Mouse (Mus musculus) hindlimb bud, embryonic 11.5 days (tissue): ENCODE measurements around the gene Igsf21.
A peak's percentile ranks its signal among the peaks of the same experiment; 100 is the strongest.

Experiments used
- DNase-seq: peaks from one replicate; pipeline ENCODE4 v3.0.0-alpha.2; 2012; ENCODE audit warnings: low read depth, low spot score; ENCODE audit errors: extremely low spot score

The Igsf21 gene

DNA sequence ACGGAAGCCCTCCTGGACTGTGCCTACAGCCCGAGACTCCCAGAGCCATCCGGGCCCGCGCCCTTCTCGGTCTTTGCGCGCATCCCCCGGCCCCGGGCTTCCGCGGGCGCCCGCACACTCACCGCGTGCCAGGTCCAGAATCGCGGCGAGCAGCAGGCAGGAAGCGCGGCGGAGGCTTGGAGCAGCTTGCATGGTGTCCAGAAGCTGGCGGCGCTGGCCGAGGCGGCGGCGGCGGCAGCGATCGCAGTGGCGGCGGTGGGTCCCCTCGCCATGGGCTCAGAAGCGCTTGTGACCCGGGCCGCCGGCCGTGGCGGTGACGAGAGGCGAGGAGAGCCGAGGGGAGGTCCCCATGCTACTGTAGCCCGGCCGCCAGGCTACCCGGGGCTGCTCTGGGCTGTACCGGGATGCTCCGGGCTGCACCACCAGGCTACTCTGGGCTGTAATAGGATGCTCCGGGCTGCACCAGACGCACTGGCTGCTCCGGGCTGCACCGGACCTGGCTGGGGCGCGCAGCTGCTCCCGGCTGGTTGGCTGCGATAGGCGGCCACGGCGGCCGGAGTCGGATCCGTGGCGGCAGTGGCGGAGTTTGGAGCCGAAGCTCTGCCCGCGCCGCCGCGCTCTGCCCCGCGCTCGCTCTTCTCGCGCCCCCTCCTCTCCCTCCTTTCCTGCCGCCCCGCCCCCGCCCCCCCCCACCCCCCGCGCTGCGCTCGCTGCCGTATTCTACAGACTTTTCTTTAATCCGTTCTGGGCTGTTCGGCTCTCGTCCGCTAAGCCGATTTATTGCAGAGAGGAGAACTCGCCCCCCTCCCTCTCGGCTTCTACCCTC is at the start of gene Igsf21:
Gene Igsf21 (minus strand): TSS at position 605 of the 826 bp plus-strand sequence.
- DNase-seq: no peak

DNA sequence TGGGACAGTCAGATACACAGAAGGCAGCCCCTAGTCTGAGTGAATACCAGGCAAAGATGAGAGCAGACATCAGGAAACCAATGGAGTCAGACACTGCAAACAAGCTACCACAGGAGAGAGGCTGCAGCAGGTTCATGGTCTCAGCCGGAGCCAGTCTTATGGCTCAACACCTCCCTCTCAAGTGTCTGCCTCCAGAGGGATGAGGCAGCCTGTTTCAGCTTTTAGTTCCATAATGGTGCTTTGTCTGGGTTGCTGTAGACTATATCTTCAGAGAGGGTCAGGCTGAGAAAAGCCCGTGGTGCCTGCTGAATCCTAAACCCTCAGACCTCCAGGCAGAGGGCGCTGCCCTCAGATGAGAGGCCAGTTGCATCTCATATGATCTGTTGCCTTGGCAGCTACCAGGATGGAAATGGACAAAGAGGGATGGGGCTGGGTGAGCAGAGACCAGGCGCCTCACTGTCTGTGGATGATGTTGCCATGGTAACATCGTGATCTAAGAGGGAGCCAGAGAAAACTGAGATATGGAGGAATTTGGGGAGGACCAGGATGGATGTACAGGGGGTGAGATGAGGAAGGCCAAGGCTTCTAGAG is 39.2 kb upstream of the Igsf21 start:
- DNase-seq: no peak

DNA sequence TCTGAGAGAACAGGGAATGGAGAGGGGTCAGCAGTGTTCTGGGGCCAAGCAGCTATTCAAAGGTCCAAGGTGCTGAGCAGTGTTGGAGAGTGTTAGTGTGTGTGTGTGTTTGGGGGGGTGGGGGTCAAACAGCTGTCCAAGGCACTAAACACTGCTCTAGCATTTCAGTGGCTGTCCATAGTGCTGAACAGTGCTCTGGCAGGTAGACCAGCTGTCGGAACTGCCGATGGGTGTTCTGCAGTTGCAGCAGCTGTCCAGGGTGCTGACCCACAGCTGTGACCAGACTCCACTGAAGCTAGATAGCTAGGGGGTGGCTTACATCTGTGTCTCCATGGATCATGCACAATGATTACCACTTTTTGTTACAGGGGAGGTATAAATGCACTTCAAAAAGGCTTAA is 36.8 kb upstream of the Igsf21 start:
- peak; percentile 30 for DNase-seq

DNA sequence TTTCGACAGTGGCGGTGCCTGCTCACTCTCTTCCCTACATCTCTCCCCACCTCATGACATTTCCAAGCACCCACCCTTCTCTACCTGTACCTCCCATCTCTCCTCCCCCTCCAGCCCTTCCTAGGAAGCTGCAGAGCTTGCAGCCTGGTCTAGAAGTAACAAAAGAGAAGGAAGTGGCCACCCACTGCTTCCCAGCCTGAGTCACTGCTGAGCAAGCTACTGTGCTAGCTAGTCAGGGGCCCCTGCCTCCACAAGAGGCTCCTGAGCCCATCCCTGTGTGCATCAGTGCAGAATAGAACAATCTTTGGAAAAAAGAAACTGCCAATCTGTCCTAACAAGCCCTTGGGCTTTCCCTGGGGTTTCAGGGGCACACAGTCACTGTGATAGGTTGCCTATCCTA is 31.7 kb upstream of the Igsf21 start:
- DNase-seq: no peak

DNA sequence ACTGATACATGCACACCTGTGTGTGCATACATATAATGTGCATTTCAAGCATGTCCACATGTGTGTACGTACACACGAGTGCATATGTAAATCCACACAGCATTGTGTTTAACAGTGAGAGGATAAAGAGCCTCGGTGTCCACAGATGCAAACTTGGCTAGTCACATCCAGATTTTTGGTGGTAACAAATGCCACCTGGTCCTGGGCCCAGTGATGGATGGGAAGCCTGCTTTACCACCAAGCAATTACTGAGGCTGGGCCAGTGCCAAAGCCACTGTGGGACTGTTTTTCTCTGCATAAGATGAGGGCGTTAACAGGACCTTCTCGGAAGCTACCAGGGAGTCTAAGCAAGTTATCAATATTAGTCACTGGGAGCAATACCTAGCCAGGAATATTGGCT is 25.3 kb upstream of the Igsf21 start:
- no peak for DNase-seq

DNA sequence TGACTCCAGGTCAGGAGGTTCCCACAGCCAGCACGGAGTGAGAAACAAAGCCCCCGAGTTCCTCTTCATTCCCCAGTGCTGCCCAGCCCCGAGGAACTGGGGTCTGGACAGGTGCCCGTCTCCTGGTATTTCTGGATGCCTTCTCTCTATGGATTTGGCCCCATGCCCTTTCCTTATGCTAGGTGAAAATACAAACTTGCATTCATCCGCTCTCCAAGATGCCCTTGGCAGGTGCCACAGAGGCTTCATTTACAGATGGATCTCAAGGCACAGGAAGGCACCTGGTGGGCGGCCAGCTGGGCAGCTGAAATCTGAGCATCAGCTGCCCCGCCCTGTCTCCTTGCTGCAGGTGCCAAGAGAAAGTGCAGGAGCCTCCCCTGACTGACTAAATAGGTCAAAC is 23.9 kb upstream of the Igsf21 start:
- DNase-seq: no peak

DNA sequence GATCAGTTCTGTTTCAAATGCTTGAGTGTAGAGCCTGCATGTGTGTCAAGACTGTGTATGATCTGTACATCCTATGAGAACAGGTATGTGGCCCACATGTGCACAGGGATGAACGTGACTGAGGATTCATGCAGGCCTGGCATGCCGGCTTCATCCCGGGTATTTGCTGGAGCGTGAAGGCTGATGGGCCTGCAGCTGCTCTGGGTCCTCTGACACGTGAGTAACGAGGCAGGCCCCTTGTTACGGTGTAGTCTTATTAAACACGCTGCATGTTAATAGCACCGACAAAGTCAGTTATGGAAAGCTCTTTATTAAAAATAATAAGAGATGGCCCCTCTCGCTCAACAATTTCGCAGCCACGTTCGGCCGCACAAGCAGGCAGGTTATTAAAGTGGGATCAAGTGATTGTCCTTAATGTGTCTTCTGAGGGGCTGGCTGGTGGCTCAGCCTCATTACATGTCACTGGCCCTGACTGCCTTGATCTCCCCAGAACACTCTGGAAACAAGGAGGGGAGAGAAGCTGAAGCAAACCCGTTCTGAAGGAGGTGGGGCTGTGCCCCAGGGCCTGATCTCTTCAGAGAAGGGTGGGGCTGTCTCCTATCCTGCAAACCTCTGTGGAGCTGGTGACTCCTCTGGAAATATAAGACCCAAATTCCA is 22.7 kb upstream of the Igsf21 start:
- no peak for DNase-seq

DNA sequence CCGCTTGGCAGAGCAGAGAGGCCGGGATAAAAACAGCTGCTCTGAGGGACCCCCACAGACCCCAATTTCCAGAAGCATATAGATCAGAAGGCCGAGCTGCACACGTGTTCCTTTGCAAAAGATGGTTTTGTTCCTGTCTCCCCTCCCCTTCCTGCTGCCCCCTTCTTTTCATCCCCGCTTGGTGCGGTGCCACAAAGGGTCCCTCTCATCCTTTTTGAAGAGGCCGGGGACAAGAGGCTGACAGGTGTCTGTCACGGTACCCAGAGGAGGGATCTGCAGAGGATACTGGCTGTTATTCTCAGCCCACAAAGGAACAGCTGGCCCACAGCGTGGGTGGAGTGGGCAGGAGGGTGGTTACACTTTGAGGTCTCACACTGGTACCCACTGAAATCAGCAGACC is 21.3 kb upstream of the Igsf21 start:
- no peak for DNase-seq

DNA sequence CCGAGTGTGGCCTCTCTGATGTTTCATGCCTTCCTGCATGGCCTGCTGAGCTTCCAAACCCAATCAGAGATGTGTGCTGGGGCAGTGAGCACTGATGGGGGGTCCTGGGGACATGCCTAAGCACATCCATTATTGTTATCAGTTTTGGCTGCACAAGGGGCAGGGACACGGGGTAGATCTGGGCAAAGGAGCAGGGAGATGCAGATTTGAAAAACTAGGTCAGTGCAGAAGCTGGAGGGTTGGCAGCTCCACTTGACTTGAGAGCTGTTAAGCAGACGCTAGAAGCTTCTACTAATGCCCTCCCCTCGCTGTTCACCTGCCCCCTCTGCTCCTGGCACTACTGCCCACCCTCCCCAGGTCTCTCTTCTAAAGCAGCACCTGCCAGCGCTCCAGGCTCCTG is 20.5 kb upstream of the Igsf21 start:
- no peak for DNase-seq

DNA sequence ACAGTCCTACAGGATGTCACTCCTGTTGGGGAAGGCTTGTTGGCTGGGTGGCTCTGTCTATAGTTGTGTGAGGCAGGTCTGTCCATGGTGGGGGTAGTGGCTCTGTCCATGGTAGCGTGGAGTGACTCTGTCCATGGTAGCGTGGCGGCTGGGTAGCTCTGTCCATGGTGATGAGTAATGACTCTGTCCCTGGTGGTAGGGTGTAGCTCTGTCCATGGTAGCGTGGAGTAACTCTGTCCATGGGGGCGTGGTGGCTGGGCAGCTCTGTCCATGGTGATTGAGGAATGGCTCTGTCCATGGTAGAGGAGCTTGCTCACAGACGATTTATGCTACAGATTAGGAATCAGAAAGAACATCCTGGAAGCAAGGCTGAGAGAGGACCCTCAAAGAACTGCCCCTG is 12.4 kb upstream of the Igsf21 start:
- DNase-seq: peak; percentile 64

DNA sequence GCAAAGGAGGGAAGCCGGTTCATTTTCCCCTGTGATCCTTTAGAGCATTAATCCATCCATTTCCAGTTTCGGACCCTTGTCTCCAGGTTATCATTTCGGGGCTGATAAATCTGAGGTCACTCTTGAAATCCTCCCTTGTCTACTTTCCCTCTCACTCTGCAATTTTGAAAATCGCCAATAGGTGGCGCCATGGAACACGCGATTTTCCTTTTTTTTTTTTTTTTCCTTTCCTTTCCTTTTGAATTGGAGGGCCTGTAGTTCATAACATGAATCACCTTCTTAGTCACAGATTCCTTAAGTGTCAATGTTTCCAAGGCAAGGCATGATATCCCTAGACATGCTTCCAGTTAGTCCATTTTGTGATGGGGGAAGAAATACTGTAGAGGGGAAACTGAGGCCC is 5.8 kb upstream of the Igsf21 start:
- no peak for DNase-seq

DNA sequence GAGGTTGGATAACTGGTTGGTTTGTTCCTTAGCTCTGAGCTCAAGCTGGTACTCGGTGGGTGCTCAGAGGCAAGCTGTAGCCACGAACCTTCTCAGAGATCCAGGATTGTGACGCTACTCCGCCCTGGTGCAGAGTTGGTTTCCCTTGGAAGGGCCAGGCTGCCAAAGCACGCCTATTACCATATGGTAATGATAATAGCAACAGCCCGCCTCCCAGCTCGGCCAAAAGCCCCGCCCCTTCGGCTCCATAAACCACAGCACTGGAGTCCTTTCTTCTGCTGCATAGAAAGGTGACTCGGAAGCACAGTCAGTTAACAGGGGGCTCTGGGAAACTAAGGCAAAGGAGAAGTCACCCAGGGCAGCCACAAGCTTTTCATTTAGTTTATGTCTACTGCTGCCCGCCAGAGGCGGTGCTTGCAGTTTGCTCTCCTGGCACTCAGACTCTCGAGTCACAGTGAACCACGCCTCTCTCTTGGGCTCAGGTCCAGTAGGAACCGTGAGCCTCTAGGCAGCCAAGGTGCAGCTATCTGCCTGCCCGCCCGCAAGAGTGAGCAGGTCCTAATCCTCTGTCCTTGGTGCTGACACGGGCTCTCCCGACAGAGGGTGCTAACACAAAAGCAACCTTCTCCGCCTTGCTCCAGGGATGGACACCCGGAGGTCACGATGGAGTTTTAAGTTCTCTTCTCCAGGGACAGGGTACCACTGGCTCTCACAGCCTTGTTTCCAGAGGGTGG is 2.6 kb upstream of the Igsf21 start:
- DNase-seq: no peak

DNA sequence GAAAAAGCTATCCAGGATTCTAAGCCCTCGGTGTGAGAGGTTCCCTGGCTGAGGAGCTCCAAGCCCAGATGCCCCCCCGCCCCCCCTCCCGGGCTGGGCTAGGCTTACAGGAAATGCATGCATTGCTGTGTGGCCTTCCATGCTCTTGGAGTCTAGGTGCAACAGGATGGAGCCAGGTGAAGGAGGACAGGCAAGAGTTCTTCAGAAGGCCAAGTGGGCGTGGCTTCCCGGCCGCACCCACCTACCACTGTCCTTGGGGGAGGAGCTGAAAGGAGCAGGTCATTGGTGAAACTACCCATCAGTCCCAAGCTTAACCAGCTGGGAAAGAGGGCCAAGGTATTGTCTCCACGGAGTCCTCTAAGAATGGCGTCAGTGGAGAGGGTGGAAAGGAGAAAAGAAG is 1.8 kb upstream of the Igsf21 start:
- no peak for DNase-seq

DNA sequence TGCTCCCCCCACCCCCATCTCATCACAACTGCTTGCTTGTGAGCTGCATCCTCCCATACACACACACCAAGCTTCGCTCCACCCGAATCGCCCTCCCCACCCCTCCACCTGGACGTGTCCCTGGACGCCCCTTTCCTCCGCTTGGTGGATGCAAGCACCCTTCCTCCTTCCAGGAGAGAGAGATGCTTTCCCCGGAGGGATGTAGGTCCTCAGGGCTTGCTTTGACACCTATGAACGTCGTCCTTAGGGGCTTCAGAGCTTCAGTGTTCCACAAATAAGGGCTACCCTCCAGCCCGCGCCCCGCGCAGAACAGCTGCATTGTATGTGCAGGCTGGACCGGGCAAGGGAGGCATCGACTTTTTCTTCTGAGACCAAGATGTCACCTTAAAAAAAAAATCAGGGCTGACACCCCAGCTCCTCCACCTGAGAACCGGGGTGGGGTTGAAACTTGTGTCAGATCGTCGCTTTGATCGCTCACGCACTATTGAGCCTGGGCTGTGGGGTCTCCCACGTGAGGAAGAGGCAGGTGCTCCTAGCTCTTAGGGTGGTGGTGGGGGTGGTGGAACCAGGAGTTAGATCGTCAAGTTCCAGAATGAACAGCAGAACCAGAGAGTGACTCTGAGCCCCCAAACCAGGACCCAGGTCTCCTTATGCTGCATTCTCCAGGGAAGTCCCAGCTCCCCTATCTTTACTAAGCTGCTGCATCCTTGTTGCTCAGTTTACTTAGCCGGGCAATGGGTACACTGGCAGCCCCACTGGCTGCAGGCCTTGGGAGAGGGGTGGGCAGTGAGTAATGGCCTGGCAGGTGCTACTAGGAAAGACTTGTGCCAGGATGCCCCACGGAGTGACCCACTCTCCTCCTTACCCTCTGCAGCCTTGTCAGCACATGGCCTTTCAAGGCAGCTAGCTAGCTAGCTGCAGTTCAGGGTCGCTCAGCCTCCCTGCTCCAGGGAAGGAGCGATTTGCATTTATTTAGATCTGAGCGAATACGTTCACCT is 721 bp upstream of the Igsf21 start:
- DNase-seq: no peak

DNA sequence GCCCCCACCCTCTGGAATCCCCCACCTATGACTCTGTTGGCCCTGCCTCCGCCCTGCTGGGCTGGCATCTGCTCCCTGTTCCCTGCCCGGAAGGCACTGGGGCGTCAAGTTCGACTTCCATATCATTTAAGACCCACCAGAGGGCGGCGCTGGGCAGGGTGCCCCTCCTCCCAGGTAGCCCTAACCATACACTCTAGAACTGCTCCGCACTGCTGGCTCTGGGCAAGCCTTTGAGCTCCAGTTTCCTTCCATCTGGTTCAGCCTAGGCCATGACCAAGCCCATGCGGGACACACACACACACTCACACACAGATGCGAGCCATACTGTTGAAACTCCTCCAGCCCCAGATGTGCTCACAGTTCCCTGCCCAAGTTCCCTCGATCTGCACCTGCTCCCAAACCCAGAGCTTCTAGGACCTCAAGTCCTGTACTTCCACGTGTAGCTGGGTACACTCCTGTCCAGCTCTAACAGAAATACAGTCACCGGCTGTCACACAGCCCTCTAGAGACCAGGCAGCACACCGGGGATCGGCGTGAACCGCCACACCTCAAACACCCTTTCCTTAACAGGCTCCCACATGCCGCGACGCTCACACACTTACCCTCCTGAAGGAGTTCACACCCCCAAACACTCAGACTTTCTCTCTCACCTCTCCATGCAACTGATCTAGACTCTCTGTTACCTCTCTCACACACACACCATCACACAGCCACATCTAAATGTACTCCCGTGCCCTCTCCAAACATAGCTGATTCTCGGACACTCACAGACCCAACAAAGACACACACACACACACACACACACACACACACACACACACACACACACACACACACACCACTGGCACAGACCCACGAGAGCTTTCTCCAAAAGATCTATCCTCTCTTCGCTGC is 1.1 kb downstream of the Igsf21 start:
- DNase-seq: no peak

DNA sequence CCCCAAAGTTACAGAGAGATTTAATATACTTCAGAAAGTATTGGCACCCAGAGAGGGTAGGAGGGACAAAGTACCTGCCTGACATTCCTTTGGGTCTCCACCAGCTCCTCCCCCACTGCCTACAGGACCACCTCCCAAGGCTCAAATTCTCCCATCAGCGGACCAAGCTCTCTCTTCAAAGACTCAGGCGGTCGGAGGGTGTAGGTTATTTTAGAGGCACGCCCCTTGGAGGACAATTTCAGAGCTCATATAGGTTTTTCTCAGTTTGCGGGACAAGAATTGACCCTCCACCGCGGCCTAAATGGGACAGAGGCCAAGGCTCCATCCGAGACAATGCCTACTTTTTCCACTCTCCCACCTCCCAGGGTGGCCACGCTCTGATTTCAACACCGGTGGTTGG is 1.7 kb downstream of the Igsf21 start:
- DNase-seq: no peak

DNA sequence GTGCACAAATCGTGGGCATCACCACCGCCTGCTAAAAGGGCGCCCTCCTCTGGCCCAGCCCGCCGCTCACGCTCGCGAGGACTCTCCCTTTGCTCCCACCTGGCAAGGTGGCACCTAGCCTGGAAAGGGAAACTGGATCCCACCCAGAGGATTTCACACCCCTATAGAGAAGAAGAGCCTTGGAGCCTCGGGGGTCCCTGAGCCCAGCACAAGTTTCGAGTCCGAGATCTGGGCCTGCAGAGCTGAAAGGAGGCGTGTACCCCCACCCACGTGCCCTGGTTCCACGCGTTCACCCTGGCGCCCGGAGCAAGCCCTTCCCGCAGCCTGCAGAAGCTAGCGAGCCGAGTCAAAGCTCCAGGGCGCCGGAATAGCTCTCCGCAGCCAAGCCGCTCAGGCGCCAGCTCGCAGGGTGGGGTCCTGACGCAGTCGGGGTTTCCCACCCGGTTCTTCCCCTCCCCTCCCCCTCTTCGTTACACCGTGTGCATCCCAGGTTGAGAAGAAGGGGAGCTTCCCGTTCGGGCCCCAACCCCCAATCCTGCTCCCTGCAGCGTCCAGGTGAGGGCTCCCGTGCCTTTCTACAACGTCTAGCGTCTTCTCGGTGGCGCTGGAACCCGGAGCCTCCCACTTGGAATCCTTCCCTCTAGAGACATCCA is 2.3 kb downstream of the Igsf21 start:
- no peak for DNase-seq

DNA sequence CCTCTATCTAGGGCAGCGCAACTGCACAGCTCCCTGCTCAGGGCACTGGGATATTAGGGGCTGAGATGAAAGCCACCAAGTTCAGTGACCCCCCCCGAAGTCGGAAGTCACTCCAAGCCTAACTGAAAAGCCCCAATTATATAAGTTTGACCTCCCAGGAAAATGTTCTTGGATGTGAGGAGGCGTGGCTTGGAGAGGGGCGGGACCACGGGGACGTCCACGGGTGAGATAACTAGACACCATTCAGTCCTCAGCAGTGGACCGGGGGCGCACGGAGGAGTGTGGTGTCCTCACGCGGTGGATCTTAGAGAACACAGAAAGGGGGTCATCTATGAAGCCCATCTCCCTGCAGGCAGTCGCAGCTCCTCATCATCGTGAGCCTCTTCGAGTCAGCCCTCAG is 3.4 kb downstream of the Igsf21 start:
- no peak for DNase-seq

DNA sequence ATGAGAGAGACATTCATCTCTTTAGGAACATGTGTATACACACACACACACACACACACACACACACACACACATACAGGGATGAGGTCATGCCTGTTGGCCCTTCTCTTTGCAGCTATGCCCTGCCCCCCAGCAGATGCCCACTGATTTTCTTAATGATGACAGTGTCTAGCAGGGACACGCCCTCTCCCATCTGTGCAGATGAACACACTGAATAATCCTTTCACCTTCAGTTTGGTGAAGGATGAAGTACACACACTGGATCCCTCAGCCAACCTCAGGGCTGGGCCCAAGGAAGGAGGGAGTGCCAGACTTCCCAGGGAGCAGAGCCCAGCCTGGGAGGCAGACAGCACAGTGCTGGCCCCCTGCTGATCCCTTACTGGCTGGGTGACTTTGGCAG is 4.3 kb downstream of the Igsf21 start:
- no peak for DNase-seq
